Mouse (Mus musculus) limb, embryonic 12.5 days (tissue): ENCODE measurements around the gene Wasf2. TPM values are rescaled to one million over a fixed set of nuclear protein-coding genes. Genes with fewer than 3 reads are reported as not detected.

Experiments used
- ATAC-seq: fragments of 200-750 bp; cut with Nextera tagmentation; 2 replicates; pipeline ENCODE4 v1.8.0; 2017; ENCODE audit warnings: low read depth, moderate TSS enrichment; ENCODE audit not compliant: insufficient number of reproducible peaks, insufficient read depth, low FRiP score, low TSS enrichment
- H3K27ac ChIP-seq: fragments of 300-500 bp; sonication (generic); 2 replicates; pipeline ENCODE4 v1.5.1; 2016; ENCODE audit warnings: mild to moderate bottlenecking, moderate library complexity
- H3K27me3 ChIP-seq: fragments of 300-500 bp; sonication (generic); 2 replicates; pipeline ENCODE4 v1.6.1; 2016; ENCODE audit warnings: mild to moderate bottlenecking, moderate library complexity
- H3K36me3 ChIP-seq: fragments of 300-500 bp; sonication (generic); 2 replicates; pipeline ENCODE4 v1.6.1; 2016; ENCODE audit warnings: mild to moderate bottlenecking, moderate library complexity
- H3K4me1 ChIP-seq: fragments of 300-500 bp; sonication (generic); replicated peaks from 2 replicates; pipeline ENCODE4 v1.6.1; 2016
- H3K4me2 ChIP-seq: fragments of 300-500 bp; sonication (generic); 2 replicates; pipeline ENCODE4 v1.6.1; 2016; ENCODE audit warnings: mild to moderate bottlenecking, moderate library complexity
- H3K4me3 ChIP-seq: fragments of 300-500 bp; sonication (generic); replicated peaks from 2 replicates; pipeline ENCODE4 v1.5.1; 2016; ENCODE audit warnings: mild to moderate bottlenecking
- H3K9ac ChIP-seq: fragments of 300-500 bp; sonication (generic); replicated peaks from 2 replicates; pipeline ENCODE4 v1.6.1; 2016; ENCODE audit warnings: mild to moderate bottlenecking, moderate library complexity
- H3K9me3 ChIP-seq: fragments of 300-500 bp; sonication (generic); 2 replicates; pipeline ENCODE4 v1.6.1; 2016; ENCODE audit warnings: mild to moderate bottlenecking, moderate library complexity
- WGBS: fragments of 180-500 bp; shearing (Covaris S2); methylation state at CpG from one replicate; pipeline ENCODE4 v1.1.7; 2016; 5-methylcytosine and 5-hydroxymethylcytosine counted together
- polyA plus RNA-seq: library from polyadenylated mRNA; unstranded; fragments of >200 nt; fragmentation: Nextera tagmentation; extraction: Ambion mirVana; gene quantifications from 2 replicates; pipeline ENCODE4 v1.2.1, GENCODE M21; 2016

The Wasf2 gene
- polyA plus RNA-seq, 1 experiment from 2014 or later, result 81.6 TPM

DNA sequence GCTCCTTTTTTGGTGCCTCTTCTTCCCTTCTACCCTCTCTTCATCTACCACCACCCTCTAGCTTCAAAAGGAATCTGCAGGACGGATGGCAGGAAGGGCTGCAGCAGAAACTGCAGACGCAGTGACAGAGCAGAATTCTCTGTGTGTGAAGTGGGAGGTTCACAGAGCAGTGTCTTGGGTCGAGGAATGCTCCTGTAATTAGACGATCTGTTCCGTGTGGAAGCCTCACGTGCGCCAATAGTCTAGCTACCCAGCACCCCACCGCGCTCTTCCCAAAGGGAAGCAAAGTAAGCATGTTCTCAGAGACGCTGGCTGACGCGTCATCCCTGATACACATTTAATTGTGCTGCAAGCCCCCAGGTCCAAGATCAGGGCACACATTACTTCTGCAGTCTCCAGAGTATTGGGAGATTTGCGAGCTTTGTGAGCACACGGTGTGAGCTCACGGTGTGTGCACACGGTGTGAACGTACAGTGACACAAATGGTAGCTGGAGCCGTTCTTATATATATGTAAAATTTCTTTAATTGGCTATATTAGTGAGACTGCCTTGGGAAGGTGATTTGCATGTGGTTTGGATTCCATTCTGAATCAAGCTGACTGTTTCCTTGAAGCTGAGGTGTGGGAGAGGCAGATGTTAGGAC is 46.6 kb downstream of the Wasf2 start:
- Histone ChIP-seq H3K9me3 (no peaks in the 10 kb centered on the region), H3K4me3 (no peak overlapping the region), H3K36me3 (peaks cover 46% of the 10 kb centered on the region), H3K9ac (no peak overlapping the region), H3K27ac (peak overlapping the region; percentile 60), H3K4me1 (peaks cover 29% of the 10 kb centered on the region), H3K4me2 (no peak overlapping the region), H3K27me3 (no peaks in the 10 kb centered on the region)
- WGBS, result 71% methylated on average over 18 of the region's 18 CpGs
- ATAC-seq, result no peak

DNA sequence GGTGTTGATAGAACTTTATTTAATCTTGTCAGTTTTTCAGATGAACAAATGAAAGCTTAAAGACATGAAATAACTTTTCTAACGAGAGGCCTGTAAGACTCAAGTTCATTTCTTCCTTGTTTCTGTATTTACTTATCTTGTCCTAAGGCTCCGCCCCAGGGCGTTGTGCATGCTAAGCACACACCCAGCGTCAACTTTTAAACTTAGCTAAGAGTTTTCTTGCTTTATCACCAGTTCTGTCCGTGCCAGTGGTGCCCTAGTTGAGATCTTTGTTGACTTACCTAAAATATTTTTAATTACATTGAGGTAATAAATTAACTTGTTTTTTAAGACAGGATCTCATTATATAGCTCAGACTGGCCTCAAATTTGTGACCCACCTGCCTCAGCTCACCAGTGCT is 48.0 kb downstream of the Wasf2 start:
- Histone ChIP-seq H3K36me3 (peaks cover 53% of the 10 kb centered on the region), H3K4me1 (peaks cover 34% of the 10 kb centered on the region), H3K27me3 (no peaks in the 10 kb centered on the region), H3K9ac (no peak overlapping the region), H3K4me2 (no peak overlapping the region), H3K27ac (no peak overlapping the region), H3K4me3 (no peak overlapping the region), H3K9me3 (no peaks in the 10 kb centered on the region)
- no peak for ATAC-seq
- WGBS, result 88% methylated on average over 5 of the region's 5 CpGs

DNA sequence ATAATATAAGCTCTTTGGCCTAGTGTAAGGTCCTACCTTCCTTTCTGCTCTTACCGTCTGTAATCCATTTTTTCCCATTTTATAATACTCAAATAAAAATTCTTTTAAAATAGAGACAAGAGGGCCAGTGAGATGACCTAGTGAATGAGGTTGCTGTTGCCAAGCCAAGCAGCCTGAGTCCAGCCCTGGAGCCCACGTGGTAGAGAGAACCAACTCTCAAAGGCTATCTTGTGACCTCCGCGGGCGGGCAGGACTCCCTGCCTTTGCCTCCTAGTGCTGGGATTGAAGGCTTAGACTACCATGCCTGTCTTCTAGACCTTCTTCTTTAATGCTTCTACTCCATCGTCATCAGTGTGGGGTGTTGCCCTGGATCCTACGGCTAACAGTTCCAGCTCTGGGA is 49.0 kb downstream of the Wasf2 start:
- no peak for ATAC-seq
- 91% methylated on average over 7 of the region's 7 CpGs for WGBS

DNA sequence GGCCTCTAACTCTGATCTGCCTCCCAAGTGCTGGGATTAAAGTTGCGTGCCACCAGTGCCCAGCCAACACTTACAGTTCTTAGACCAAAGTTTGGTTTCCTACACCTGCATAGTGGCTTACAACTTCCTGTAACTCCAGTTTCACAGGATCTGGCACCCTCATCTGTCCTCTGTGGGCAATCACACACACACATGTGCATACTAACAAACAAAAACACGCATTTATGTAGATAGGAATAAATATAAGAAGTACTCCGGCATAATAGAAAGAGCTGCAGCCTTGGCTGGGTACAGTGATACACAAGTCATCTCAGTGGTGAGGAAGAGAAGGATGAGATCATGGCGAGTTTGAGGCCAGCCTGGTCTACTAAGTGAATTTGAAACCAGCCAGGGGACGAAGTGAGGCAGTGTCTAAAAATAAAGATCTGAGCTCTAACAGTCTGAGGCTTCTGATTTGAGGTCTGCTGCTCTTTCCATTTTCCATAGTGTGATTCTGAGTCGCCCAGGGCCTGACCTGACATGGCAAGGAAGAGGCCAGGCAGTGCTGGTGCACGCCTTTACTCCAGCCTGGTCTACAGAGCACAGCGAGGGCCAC is 52.2 kb downstream of the Wasf2 start:
- Histone ChIP-seq H3K36me3 (peaks cover 55% of the 10 kb centered on the region), H3K4me2 (no peak overlapping the region), H3K4me1 (peaks cover 43% of the 10 kb centered on the region), H3K27ac (peak overlapping the region; percentile 94), H3K9ac (no peak overlapping the region), H3K27me3 (no peaks in the 10 kb centered on the region), H3K4me3 (no peak overlapping the region), H3K9me3 (no peaks in the 10 kb centered on the region)
- WGBS, result 92% methylated on average over 8 of the region's 8 CpGs
- ATAC-seq, result no peak

More for the DNA sequence above, 49.0 kb downstream of the Wasf2 start:
- H3K27me3 ChIP-seq, result no peaks in the 10 kb centered on the region
- H3K9ac ChIP-seq, result no peak overlapping the region
- no peak overlapping the region for H3K27ac ChIP-seq
- no peaks in the 10 kb centered on the region for H3K9me3 ChIP-seq
- H3K4me1 ChIP-seq, result peaks cover 40% of the 10 kb centered on the region
- H3K36me3 ChIP-seq, result peaks cover 53% of the 10 kb centered on the region
- H3K4me3 ChIP-seq, result no peak overlapping the region
- H3K4me2 ChIP-seq, result no peak overlapping the region

DNA sequence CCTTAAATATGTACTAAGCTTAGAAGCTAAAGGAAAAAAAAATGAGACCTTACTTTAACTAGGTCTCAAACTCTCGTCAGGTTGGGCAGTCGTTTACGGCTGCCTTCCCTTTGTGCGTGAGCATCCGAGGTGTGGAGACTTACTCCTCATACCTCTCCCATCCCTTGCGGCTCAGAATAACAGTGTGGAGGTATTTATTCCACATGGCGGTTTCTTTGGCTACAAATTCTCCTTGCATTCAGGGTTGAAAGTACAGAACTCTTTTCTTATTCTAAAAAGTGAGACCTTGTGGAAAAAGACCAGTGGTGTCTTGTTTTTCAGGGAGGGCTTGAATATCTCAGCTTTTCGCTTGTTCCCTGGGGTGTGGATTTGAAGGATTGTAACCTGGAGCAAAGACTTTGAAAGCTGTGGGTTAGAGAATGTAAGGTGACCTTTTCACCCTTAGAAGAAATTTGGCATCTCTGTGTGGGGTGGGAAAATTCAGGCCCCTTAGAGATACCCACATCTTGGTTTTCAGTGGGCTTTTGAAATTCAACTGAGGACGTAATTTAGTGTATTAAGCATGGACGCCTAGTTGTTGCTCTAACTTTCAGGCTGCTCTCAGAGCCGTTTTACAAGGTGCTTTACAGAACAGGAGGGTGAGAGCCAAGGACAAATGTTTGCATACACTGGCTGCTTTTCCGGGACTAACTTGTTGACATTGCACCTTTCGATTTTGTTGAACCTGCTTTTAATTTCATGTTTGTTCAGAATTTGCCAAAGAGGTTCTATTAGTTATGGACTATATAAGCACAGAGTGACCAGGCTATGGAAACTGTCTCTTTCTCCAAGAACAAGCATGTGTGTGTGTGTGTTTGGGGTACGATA is 54.0 kb downstream of the Wasf2 start:
- 24% methylated on average over 14 of the region's 14 CpGs for WGBS
- Histone ChIP-seq H3K4me2 (peak overlapping the region; percentile 49), H3K9me3 (no peaks in the 10 kb centered on the region), H3K27me3 (no peaks in the 10 kb centered on the region), H3K4me3 (no peak overlapping the region), H3K36me3 (peaks cover 61% of the 10 kb centered on the region), H3K27ac (peak overlapping the region; percentile 94), H3K4me1 (peaks cover 43% of the 10 kb centered on the region), H3K9ac (peak overlapping the region; percentile 18; the same call in 1 of the 2 replicates)
- ATAC-seq, result no peak

DNA sequence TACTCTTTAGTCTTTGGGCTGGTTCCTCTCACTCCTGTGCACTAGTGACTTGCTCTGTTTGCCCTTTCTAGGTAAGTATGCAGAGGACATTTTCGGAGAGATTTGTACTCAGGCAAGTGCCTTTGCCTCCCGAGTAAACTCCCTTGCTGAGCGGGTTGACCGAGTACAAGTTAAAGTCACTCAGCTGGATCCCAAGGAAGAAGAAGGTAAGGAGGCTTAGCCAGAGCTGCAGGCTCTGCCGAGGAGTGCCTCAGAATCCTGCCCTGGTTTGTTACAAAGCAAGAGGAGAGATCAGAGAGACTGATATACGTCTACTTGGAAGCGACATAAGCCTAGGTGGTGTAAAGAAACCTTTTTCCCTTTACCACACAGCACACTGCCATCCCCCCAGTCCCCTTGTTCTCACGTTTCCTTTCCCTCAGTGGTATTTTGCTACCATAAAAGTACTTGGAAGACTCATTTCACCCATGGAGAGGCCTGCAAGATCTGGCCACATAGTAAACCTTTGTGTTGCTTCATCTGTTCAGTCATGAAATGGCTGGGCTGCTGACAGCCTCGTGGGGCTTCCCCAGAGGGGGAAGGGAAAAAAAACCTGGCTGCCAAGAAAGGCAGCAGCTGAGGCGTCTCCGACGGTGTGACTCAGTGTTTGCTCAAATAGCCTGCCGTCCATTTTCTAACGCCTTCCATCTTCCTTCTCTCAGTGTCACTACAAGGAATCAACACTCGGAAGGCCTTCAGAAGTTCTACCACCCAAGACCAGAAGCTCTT is 54.8 kb downstream of the Wasf2 start:
- H3K4me1 ChIP-seq, result peaks cover 47% of the 10 kb centered on the region
- H3K4me2 ChIP-seq, result peak overlapping the region; percentile 49
- H3K27me3 ChIP-seq, result no peaks in the 10 kb centered on the region
- peaks cover 61% of the 10 kb centered on the region for H3K36me3 ChIP-seq
- H3K4me3 ChIP-seq, result peak overlapping the region; percentile 15
- 14% methylated on average over 15 of the region's 15 CpGs for WGBS
- H3K9me3 ChIP-seq, result no peaks in the 10 kb centered on the region
- H3K9ac ChIP-seq, result peak overlapping the region; percentile 42; the same call in 1 of the 2 replicates
- H3K27ac ChIP-seq, result peak overlapping the region; percentile 94
- ATAC-seq, result peak; percentile 55; the same call in 1 of the 2 replicates

DNA sequence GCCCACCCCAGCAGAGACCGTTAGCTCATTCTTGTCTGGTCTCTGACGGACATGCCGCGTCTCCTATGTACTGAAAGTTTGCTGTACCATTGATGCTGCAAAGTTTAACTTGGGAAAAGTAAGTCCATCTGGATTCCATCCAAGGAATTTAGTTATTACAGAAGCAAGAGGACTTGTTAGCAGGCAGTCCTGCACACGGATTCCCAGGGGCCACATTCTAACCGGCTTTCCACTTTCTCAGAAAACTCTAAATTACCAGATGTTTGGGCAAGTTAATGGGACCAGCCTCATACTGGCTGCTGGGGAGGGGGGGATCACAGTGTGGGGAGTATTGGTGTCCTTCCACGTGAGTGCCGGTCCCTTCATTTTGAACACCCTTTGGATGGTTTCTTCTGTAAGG is 55.6 kb downstream of the Wasf2 start:
- H3K27me3 ChIP-seq, result no peaks in the 10 kb centered on the region
- no peaks in the 10 kb centered on the region for H3K9me3 ChIP-seq
- peaks cover 61% of the 10 kb centered on the region for H3K36me3 ChIP-seq
- no peak overlapping the region for H3K9ac ChIP-seq
- H3K4me3 ChIP-seq, result peak overlapping the region; percentile 15; the same call in 1 of the 2 replicates
- 30% methylated on average over 8 of the region's 8 CpGs for WGBS
- peak overlapping the region; percentile 49 for H3K4me2 ChIP-seq
- H3K27ac ChIP-seq, result peak overlapping the region; percentile 94
- peaks cover 47% of the 10 kb centered on the region for H3K4me1 ChIP-seq
- peak; percentile 34; the same call in 1 of the 2 replicates for ATAC-seq

DNA sequence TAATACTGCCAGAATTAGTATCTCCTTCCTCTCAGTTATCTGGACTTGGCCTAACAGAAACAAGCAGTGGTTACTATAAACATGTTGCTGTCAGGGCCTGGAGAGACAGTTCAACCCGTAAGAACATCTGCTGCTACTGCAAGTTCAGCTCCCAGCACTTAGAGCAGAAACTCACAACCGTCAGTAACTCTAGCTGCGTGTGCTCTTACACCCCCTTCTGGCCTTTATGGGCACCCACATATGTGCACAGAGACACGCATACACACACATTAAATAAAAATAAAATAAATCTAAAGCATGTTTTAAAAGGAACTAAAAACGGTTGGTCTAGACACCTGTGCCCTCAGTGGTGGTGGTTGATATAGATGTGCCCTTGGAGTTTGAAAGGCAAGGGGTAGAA is 56.6 kb downstream of the Wasf2 start:
- no peak overlapping the region for H3K9ac ChIP-seq
- H3K4me2 ChIP-seq, result no peak overlapping the region
- ATAC-seq, result no peak
- peaks cover 47% of the 10 kb centered on the region for H3K4me1 ChIP-seq
- 89% methylated on average over 5 of the region's 5 CpGs for WGBS
- no peaks in the 10 kb centered on the region for H3K9me3 ChIP-seq
- H3K27ac ChIP-seq, result no peak overlapping the region
- no peak overlapping the region for H3K4me3 ChIP-seq
- no peaks in the 10 kb centered on the region for H3K27me3 ChIP-seq
- peaks cover 61% of the 10 kb centered on the region for H3K36me3 ChIP-seq

DNA sequence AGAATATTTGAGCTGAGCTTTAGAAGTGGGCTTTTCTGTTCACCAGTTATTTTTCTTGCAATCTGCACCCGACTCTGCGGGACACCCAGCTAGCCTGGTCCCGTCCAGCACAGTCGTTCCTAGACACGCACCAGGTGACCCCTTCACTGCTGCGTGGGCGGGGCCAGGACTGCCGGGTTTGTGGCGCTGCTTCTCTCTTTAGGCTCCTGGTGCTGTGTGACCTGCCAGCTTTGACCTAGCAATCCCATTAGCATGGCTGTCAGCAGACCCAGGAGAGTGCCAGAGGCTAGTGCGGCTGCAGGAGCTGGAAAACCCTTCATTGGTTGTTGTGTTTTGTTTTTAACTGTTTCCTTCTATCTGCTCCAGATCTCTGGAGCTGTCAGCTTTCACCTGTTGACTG is 59.1 kb downstream of the Wasf2 start:
- H3K9ac ChIP-seq, result no peak overlapping the region
- no peak overlapping the region; the same call in 1 of the 2 replicates for H3K27ac ChIP-seq
- H3K9me3 ChIP-seq, result no peaks in the 10 kb centered on the region
- H3K36me3 ChIP-seq, result peaks cover 80% of the 10 kb centered on the region
- no peak overlapping the region for H3K4me2 ChIP-seq
- no peak overlapping the region for H3K4me3 ChIP-seq
- ATAC-seq, result no peak
- WGBS, result 54% methylated on average over 10 of the region's 10 CpGs
- H3K4me1 ChIP-seq, result peaks cover 26% of the 10 kb centered on the region
- H3K27me3 ChIP-seq, result no peaks in the 10 kb centered on the region

DNA sequence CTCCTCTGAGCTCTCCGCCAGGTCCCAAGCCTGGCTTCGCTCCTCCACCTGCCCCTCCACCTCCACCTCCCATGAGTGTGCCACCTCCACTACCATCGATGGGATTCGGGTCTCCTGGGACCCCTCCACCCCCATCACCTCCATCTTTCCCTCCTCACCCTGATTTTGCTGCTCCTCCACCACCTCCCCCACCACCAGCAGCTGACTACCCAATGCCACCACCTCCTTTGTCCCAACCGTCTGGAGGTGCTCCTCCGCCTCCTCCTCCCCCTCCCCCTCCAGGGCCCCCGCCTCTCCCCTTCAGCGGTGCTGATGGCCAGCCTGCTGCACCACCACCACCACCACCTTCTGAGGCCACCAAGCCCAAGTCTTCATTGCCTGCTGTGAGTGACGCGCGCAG is 64.2 kb downstream of the Wasf2 start:
- 88% methylated on average over 10 of the region's 11 CpGs for WGBS
- no peak overlapping the region for H3K9ac ChIP-seq
- no peak overlapping the region for H3K4me2 ChIP-seq
- no peak overlapping the region for H3K27ac ChIP-seq
- no peak for ATAC-seq
- no peaks in the 10 kb centered on the region for H3K27me3 ChIP-seq
- peaks cover 76% of the 10 kb centered on the region for H3K36me3 ChIP-seq
- peaks cover 39% of the 10 kb centered on the region for H3K4me1 ChIP-seq
- no peaks in the 10 kb centered on the region for H3K9me3 ChIP-seq
- no peak overlapping the region for H3K4me3 ChIP-seq

DNA sequence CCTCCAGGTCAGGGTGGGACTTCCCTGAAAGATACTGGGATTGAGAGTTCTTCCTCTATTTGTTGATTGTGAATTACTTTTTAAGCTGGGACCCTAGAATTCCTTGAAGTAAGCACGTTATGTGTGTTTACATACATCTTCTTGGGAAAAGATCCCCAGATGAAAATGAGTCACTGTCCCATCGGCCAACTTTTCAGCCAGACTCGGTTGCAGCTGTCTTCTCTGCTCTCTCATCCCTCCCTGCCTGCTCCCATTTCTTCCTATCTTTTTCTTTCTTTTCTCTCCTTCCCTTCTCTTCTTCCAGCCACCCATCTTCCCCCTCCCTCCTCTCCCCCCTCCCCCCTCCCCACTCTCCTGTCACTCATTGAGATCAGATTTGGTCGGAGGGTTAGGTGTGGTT is 64.7 kb downstream of the Wasf2 start:
- Histone ChIP-seq H3K27ac (no peak overlapping the region), H3K4me1 (peaks cover 43% of the 10 kb centered on the region), H3K4me3 (no peak overlapping the region), H3K4me2 (no peak overlapping the region), H3K9ac (no peak overlapping the region), H3K27me3 (no peaks in the 10 kb centered on the region), H3K36me3 (peaks cover 71% of the 10 kb centered on the region), H3K9me3 (no peaks in the 10 kb centered on the region)
- no peak for ATAC-seq
- WGBS, result 80% methylated on average over 4 of the region's 4 CpGs
